Mouse (Mus musculus): Measurements from ENCODE around the gene Naga. TPM values are rescaled to one million over a fixed set of nuclear protein-coding genes. Genes with fewer than 3 reads are reported as not detected.
"Not testable (repeated sequence)": the region's sequence is repeated elsewhere in the genome, so short reads cannot be mapped to it uniquely, and the experiment has no call there.

The Naga gene
- polyA plus RNA-seq, 1 experiment from 2014 or later, result 39.1 TPM

GRCm38 (mm10) chr15:82374437-82374836, 35.7 kb upstream of the Naga start:
- no peak overlapping the region for H3K4me3 ChIP-seq
- H3K4me1 ChIP-seq (replicated peaks), result peaks cover 31% of the 10 kb centered on the region

GRCm38 (mm10) chr15:82372991-82373390, 34.3 kb upstream of the Naga start:
- 83% methylated on average over 5 of the region's 5 CpGs for WGBS
- Histone ChIP-seq H3K4me1 (replicated peaks) (peaks cover 23% of the 10 kb centered on the region), H3K4me3 (no peak overlapping the region), H3K9me3 (replicated peaks) (no peaks in the 10 kb centered on the region), H3K4me2 (no peak overlapping the region), H3K27ac (no peak overlapping the region), H3K27me3 (no peaks in the 10 kb centered on the region), H3K9ac (no peak overlapping the region), H3K36me3 (peaks cover 3% of the 10 kb centered on the region; the same call in 1 of the 2 replicates)
- ATAC-seq (replicated peaks; ENCODE audit: insufficient number of reproducible peaks, insufficient read depth, low FRiP score, low read depth), result no peak

More at GRCm38 (mm10) chr15:82374437-82374836, 35.7 kb upstream of the Naga start:
- ATAC-seq (replicated peaks; ENCODE audit: insufficient number of reproducible peaks, insufficient read depth, low FRiP score, low read depth), result no peak
- 81% methylated on average over 5 of the region's 5 CpGs for WGBS
- Histone ChIP-seq H3K9ac (no peak overlapping the region), H3K27ac (no peak overlapping the region), H3K27me3 (no peaks in the 10 kb centered on the region), H3K9me3 (replicated peaks) (no peaks in the 10 kb centered on the region), H3K36me3 (no peaks in the 10 kb centered on the region), H3K4me2 (no peak overlapping the region)

GRCm38 (mm10) chr15:82372446-82372845, 33.7 kb upstream of the Naga start:
- H3K9ac ChIP-seq, result no peak overlapping the region
- no peak for ATAC-seq (replicated peaks; ENCODE audit: insufficient number of reproducible peaks, insufficient read depth, low FRiP score, low read depth)
- peaks cover 3% of the 10 kb centered on the region; the same call in 1 of the 2 replicates for H3K36me3 ChIP-seq
- peaks cover 17% of the 10 kb centered on the region for H3K4me1 ChIP-seq (replicated peaks)
- H3K27me3 ChIP-seq, result no peaks in the 10 kb centered on the region
- H3K4me2 ChIP-seq, result no peak overlapping the region
- no peaks in the 10 kb centered on the region for H3K9me3 ChIP-seq (replicated peaks)
- H3K27ac ChIP-seq, result no peak overlapping the region
- no peak overlapping the region for H3K4me3 ChIP-seq
- 85% methylated on average over 6 of the region's 6 CpGs for WGBS

GRCm38 (mm10) chr15:82368851-82369250, 30.1 kb upstream of the Naga start:
- no peak overlapping the region for H3K27ac ChIP-seq
- 0 out of 2 replicates have a peak, but pooled peaks cover 2% of the 10 kb centered on the region for H3K4me1 ChIP-seq (replicated peaks)
- peaks cover 3% of the 10 kb centered on the region; the same call in 1 of the 2 replicates for H3K36me3 ChIP-seq
- H3K4me2 ChIP-seq, result no peak overlapping the region
- H3K27me3 ChIP-seq, result no peaks in the 10 kb centered on the region
- ATAC-seq (replicated peaks; ENCODE audit: insufficient number of reproducible peaks, insufficient read depth, low FRiP score, low read depth), result no peak
- WGBS, result 83% methylated on average over 1 of the region's 1 CpGs
- H3K9me3 ChIP-seq (replicated peaks), result no peaks in the 10 kb centered on the region
- H3K4me3 ChIP-seq, result no peak overlapping the region
- no peak overlapping the region for H3K9ac ChIP-seq

GRCm38 (mm10) chr15:82368146-82368545, 29.4 kb upstream of the Naga start:
- no peaks in the 10 kb centered on the region for H3K9me3 ChIP-seq (replicated peaks)
- H3K4me2 ChIP-seq, result no peak overlapping the region
- H3K9ac ChIP-seq, result no peak overlapping the region
- H3K4me3 ChIP-seq, result no peak overlapping the region
- H3K4me1 ChIP-seq (replicated peaks), result 0 out of 2 replicates have a peak, but pooled peaks cover 2% of the 10 kb centered on the region
- no peak for ATAC-seq (replicated peaks; ENCODE audit: insufficient number of reproducible peaks, insufficient read depth, low FRiP score, low read depth)
- H3K27ac ChIP-seq, result no peak overlapping the region
- peaks cover 3% of the 10 kb centered on the region; the same call in 1 of the 2 replicates for H3K36me3 ChIP-seq
- WGBS, result 80% methylated on average over 4 of the region's 4 CpGs
- no peaks in the 10 kb centered on the region for H3K27me3 ChIP-seq

- not testable (repeated sequence) for H3K36me3 ChIP-seq; H3K27me3 ChIP-seq; H3K9ac ChIP-seq; ATAC-seq (replicated peaks; ENCODE audit: insufficient number of reproducible peaks, insufficient read depth, low FRiP score, low read depth); H3K4me3 ChIP-seq; H3K4me1 ChIP-seq (replicated peaks); H3K9me3 ChIP-seq (replicated peaks)
- peak overlapping the region; percentile 57; the same call in 1 of the 2 replicates for H3K27ac ChIP-seq
- whole genome bisulfite sequencing, result 8% methylated on average over 5 of the region's 9 CpGs
- H3K4me2 ChIP-seq, result peak overlapping the region; percentile 45; the same call in 1 of the 2 replicates
Measured at GRCm38 (mm10) chr15:82364561-82364960, 25.8 kb upstream of the Naga start.

- H3K27ac ChIP-seq; H3K9me3 ChIP-seq (replicated peaks); H3K4me3 ChIP-seq; H3K36me3 ChIP-seq; ATAC-seq (replicated peaks; ENCODE audit: insufficient number of reproducible peaks, insufficient read depth, low FRiP score, low read depth); H3K4me2 ChIP-seq; H3K27me3 ChIP-seq; H3K9ac ChIP-seq: not testable (repeated sequence)
- H3K4me1 ChIP-seq (replicated peaks), result peaks cover 12% of the 10 kb centered on the region
- WGBS, result 52% methylated on average over 11 of the region's 12 CpGs
Measured at GRCm38 (mm10) chr15:82363801-82364200, 25.1 kb upstream of the Naga start.

- Histone ChIP-seq H3K9ac (no peak overlapping the region), H3K4me1 (replicated peaks) (peaks cover 18% of the 10 kb centered on the region), H3K27me3 (no peaks in the 10 kb centered on the region), H3K4me3 (no peak overlapping the region), H3K9me3 (replicated peaks) (no peaks in the 10 kb centered on the region), H3K36me3 (no peaks in the 10 kb centered on the region), H3K27ac (peak overlapping the region; percentile 78), H3K4me2 (no peak overlapping the region)
- WGBS, result 59% methylated on average over 4 of the region's 4 CpGs
- ATAC-seq (replicated peaks; ENCODE audit: insufficient number of reproducible peaks, insufficient read depth, low FRiP score, low read depth), result peak; percentile 75
Measured at GRCm38 (mm10) chr15:82362234-82362633, 23.5 kb upstream of the Naga start.

- peak; percentile 69 for ATAC-seq (replicated peaks; ENCODE audit: insufficient number of reproducible peaks, insufficient read depth, low FRiP score, low read depth)
- Histone ChIP-seq H3K9me3 (replicated peaks) (no peaks in the 10 kb centered on the region), H3K27me3 (no peaks in the 10 kb centered on the region), H3K9ac (0 out of 2 replicates have a peak overlapping the region, but pooled peaks have one; percentile 4), H3K36me3 (no peaks in the 10 kb centered on the region), H3K27ac (peak overlapping the region; percentile 78), H3K4me3 (no peak overlapping the region), H3K4me2 (no peak overlapping the region), H3K4me1 (replicated peaks) (peaks cover 18% of the 10 kb centered on the region)
- 54% methylated on average over 11 of the region's 11 CpGs for WGBS
Measured at GRCm38 (mm10) chr15:82361459-82362018, 22.8 kb upstream of the Naga start.

GRCm38 (mm10) chr15:82358431-82359260, 19.9 kb upstream of the Naga start:
- Histone ChIP-seq H3K27me3 (no peaks in the 10 kb centered on the region), H3K4me3 (no peak overlapping the region), H3K9ac (0 out of 2 replicates have a peak overlapping the region, but pooled peaks have one; percentile 19), H3K9me3 (replicated peaks) (no peaks in the 10 kb centered on the region), H3K4me1 (replicated peaks) (peaks cover 22% of the 10 kb centered on the region), H3K4me2 (peak overlapping the region; percentile 26; the same call in 1 of the 2 replicates), H3K27ac (peak overlapping the region; percentile 62), H3K36me3 (no peaks in the 10 kb centered on the region)
- no peak for ATAC-seq (replicated peaks; ENCODE audit: insufficient number of reproducible peaks, insufficient read depth, low FRiP score, low read depth)
- WGBS, result 48% methylated on average over 22 of the region's 22 CpGs

GRCm38 (mm10) chr15:82354126-82354945, 15.6 kb upstream of the Naga start, which contains the start of gene Ndufa6:
TSS of gene Ndufa6 (minus strand) at chr15:82354322.
- Histone ChIP-seq H3K4me1 (replicated peaks) (peaks cover 35% of the 10 kb centered on the region), H3K36me3 (peaks cover 19% of the 10 kb centered on the region), H3K27me3 (no peaks in the 10 kb centered on the region), H3K4me3 (peak within 1 kb of the TSS; percentile 88), H3K4me2 (peak within 1 kb of the TSS; percentile 81), H3K9ac (peak within 1 kb of the TSS; percentile 98), H3K27ac (peak within 1 kb of the TSS; percentile 91), H3K9me3 (replicated peaks) (no peaks in the 10 kb centered on the region)
- peak; percentile 99 for ATAC-seq (replicated peaks; ENCODE audit: insufficient number of reproducible peaks, insufficient read depth, low FRiP score, low read depth)
- WGBS, result 2% methylated on average over 57 of the region's 57 CpGs
